Mouse (Mus musculus) megakaryocyte-erythroid progenitor cell, adult 5-6 weeks (primary cell): Measurements from ENCODE around the gene Gucy2e. TPM values are rescaled to one million over a fixed set of nuclear protein-coding genes. Genes with fewer than 3 reads are reported as not detected.

Experiments used
- ATAC-seq: replicated peaks from 2 replicates; pipeline ENCODE4 v1.8.0; 2016; ENCODE audit warnings: mild to moderate bottlenecking, inconsistent platforms; ENCODE audit not compliant: severe bottlenecking, poor library complexity, low FRiP score, low TSS enrichment
- total RNA-seq, 2 experiments: library from RNA; stranded (forward) in 1 of 2; stranded (reverse) in 1 of 2; fragments of 200-1000, 215-1000 nt in 1 of 2; fragments of >200 nt in 1 of 2; fragmentation: Nextera tagmentation in 1 of 2; gene quantifications; 2 replicates each; pipeline ENCODE4 v1.2.3; 2014 to 2017

Gucy2e gene
- total RNA-seq, 2 experiments from 2014 or later = not detected

DNA sequence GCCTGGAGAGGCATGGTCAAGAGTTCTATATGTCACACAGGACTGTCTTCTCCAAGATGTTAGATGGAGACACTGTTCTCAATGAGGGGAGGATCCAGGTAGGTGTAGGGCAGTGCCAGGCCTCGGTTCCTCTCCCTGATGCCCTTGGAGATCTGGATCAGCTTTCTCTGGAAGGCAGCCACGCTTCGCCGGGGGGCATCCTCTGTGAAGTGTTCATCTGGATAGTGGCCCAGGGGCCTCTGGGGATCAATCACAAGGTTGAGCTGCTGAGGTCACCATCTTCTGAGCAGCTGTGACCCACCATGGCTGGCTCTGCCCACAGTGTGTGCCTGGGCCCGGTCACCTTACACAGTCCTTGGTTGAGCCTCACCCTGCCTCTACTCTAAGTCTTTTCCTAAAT lies 51.8 kb downstream of the Gucy2e start:
- no peak for ATAC-seq

DNA sequence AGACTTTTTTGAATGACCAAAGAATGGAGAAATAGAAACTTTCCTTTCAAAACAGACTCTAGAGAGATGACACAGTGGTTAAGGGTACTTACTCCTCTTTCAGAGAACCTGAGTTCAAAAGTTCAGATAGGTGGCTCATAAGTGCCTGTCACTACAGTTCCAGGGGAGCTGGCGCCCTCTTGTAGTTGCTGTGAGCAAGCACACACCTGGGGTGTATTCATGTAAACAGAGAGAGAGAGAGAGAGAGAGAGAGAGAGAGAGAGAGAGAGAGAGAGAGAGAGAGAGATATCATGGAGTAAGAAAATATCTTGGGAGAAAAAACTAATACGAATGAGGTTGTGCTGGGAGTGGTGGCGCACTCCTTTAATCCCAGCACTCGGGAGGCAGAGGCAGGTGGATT lies 56.7 kb downstream of the Gucy2e start:
- ATAC-seq = no peak

DNA sequence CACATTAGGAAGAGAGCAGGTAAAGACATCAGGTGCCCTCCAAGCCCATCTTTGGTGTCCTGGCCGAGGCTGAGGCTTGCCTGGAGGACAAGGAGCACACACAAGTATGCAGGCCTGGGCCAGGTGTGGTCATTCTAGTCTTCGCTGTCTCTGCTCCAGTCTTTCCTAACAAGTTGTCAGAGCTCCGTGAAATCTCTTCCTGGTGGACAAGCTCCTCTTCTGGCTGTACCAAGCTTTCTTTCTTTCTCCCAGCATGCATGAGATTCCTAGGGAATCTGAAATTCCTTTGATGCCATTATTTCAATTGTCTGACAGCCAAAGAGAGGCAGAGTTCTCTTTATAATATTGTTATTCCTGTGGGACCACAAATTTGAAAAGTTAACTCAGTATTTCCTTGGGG lies 57.3 kb downstream of the Gucy2e start:
- no peak for ATAC-seq

- ATAC-seq = no peak
Measured at GRCm38 (mm10) chr11:69178525-69178924, 58.3 kb downstream of the Gucy2e start.

- no peak for ATAC-seq
Measured at GRCm38 (mm10) chr11:69174722-69175121, 62.1 kb downstream of the Gucy2e start.

DNA sequence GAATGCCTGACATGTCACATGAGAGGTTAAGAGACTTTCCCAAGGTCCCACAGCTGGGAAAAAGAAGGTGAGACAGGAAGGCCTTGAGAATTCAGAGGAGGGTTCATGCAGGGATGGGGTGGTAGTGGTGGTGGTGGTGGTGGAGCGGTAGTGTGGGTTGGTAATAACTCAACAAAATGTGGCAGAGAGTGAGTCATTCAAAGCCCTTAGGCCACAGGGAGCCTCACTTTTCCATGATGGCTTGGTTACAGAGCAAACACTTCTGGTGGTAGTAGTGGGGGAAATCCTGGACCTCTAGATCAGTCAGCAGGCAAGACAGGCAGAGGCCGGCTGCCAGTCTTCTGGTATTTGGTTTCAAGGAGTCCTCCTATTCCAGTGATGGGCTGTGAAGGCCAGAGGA lies 64.2 kb downstream of the Gucy2e start:
- no peak for ATAC-seq

- no peak for ATAC-seq
Measured at GRCm38 (mm10) chr11:69171626-69172025, 65.2 kb downstream of the Gucy2e start.

- ATAC-seq = no peak
Measured at GRCm38 (mm10) chr11:69169313-69169712, 67.5 kb downstream of the Gucy2e start.

Other genes starting within 250 kb of the Gucy2e start
- 101 and 128 TPM in 2 replicates for gene Pfas, start 228.6 kb downstream of the Gucy2e start, total RNA-seq (2014; fragmentation: Nextera tagmentation)
- gene Pfas, start 228.6 kb downstream of the Gucy2e start, total RNA-seq (2017) = 53.9 and 77.9 TPM in 2 replicates
- 40.4 and 46.7 TPM in 2 replicates for gene Ctc1, start 221.1 kb downstream of the Gucy2e start, total RNA-seq (2014; fragmentation: Nextera tagmentation)
- gene Ctc1, start 221.1 kb downstream of the Gucy2e start, total RNA-seq (2017) = 9.6 and 20.4 TPM in 2 replicates
- gene Aurkb, start 191.4 kb downstream of the Gucy2e start, total RNA-seq (2014; fragmentation: Nextera tagmentation) = 118 and 122 TPM in 2 replicates
- 60.0 and 75.0 TPM in 2 replicates for gene Aurkb, start 191.4 kb downstream of the Gucy2e start, total RNA-seq (2017)
- 0.46 and 7.0 TPM in 2 replicates for gene Borcs6, start 177.3 kb downstream of the Gucy2e start, total RNA-seq (2014; fragmentation: Nextera tagmentation)
- gene Borcs6, start 177.3 kb downstream of the Gucy2e start, total RNA-seq (2017) = 3.5 TPM in 2 replicates
- 33.8 and 51.0 TPM in 2 replicates for gene Tmem107, start 166.2 kb downstream of the Gucy2e start, total RNA-seq (2014; fragmentation: Nextera tagmentation)
- 16.2 and 33.4 TPM in 2 replicates for gene Tmem107, start 166.2 kb downstream of the Gucy2e start, total RNA-seq (2017)
- gene Vamp2, start 148.5 kb downstream of the Gucy2e start, total RNA-seq (2014; fragmentation: Nextera tagmentation) = 46.7 and 60.3 TPM in 2 replicates
- 7.5 and 15.7 TPM in 2 replicates for gene Vamp2, start 148.5 kb downstream of the Gucy2e start, total RNA-seq (2017)
- gene Per1, start 141.8 kb downstream of the Gucy2e start, total RNA-seq (2014; fragmentation: Nextera tagmentation) = 11.3 and 17.6 TPM in 2 replicates
- gene Per1, start 141.8 kb downstream of the Gucy2e start, total RNA-seq (2017) = 4.7 and 12.5 TPM in 2 replicates
- not detected in 2 replicates for gene Hes7, start 116.6 kb downstream of the Gucy2e start, total RNA-seq (2014; fragmentation: Nextera tagmentation)
- gene Hes7, start 116.6 kb downstream of the Gucy2e start, total RNA-seq (2017) = not detected in 2 replicates
- gene 9130213A22Rik, start 114.4 kb downstream of the Gucy2e start, total RNA-seq (2014; fragmentation: Nextera tagmentation) = not detected in 2 replicates
- not detected in 2 replicates for gene 9130213A22Rik, start 114.4 kb downstream of the Gucy2e start, total RNA-seq (2017)
- gene Aloxe3, start 111.1 kb downstream of the Gucy2e start, total RNA-seq (2014; fragmentation: Nextera tagmentation) = not detected in 2 replicates
- gene Aloxe3, start 111.1 kb downstream of the Gucy2e start, total RNA-seq (2017) = not detected in 2 replicates
- not detected in 2 replicates for gene Alox12b, start 80.0 kb downstream of the Gucy2e start, total RNA-seq (2014; fragmentation: Nextera tagmentation)
- gene Alox12b, start 80.0 kb downstream of the Gucy2e start, total RNA-seq (2017) = not detected in 2 replicates
- gene Alox8, start 39.2 kb downstream of the Gucy2e start, total RNA-seq (2014; fragmentation: Nextera tagmentation) = not detected in 2 replicates
- not detected in 2 replicates for gene Alox8, start 39.2 kb downstream of the Gucy2e start, total RNA-seq (2017)
- 40.0 and 56.6 TPM in 2 replicates for gene Cntrob, start 86.7 kb upstream of the Gucy2e start, total RNA-seq (2014; fragmentation: Nextera tagmentation)
- gene Cntrob, start 86.7 kb upstream of the Gucy2e start, total RNA-seq (2017) = 19.7 and 31.6 TPM in 2 replicates
- 77.9 and 81.4 TPM in 2 replicates for gene Trappc1, start 86.9 kb upstream of the Gucy2e start, total RNA-seq (2014; fragmentation: Nextera tagmentation)
- 82.4 and 97.4 TPM in 2 replicates for gene Trappc1, start 86.9 kb upstream of the Gucy2e start, total RNA-seq (2017)
- not detected in 2 replicates for gene Kcnab3, start 89.2 kb upstream of the Gucy2e start, total RNA-seq (2014; fragmentation: Nextera tagmentation)
- gene Kcnab3, start 89.2 kb upstream of the Gucy2e start, total RNA-seq (2017) = 0.38 TPM in 1 of 2 replicates, not detected in the other
- gene Rnf227, start 103.4 kb upstream of the Gucy2e start, total RNA-seq (2014; fragmentation: Nextera tagmentation) = 1.9 and 2.8 TPM in 2 replicates
- 3.3 and 5.6 TPM in 2 replicates for gene Rnf227, start 103.4 kb upstream of the Gucy2e start, total RNA-seq (2017)
- gene Chd3, start 132.4 kb upstream of the Gucy2e start, total RNA-seq (2014; fragmentation: Nextera tagmentation) = 45.7 and 57.3 TPM in 2 replicates
- gene Chd3, start 132.4 kb upstream of the Gucy2e start, total RNA-seq (2017) = 21.0 and 49.2 TPM in 2 replicates
- 161 and 169 TPM in 2 replicates for gene Naa38, start 158.5 kb upstream of the Gucy2e start, total RNA-seq (2014; fragmentation: Nextera tagmentation)
- gene Naa38, start 158.5 kb upstream of the Gucy2e start, total RNA-seq (2017) = 156 and 170 TPM in 2 replicates
- gene Cyb5d1, start 158.6 kb upstream of the Gucy2e start, total RNA-seq (2014; fragmentation: Nextera tagmentation) = 16.2 and 20.9 TPM in 2 replicates
- 36.7 and 41.7 TPM in 2 replicates for gene Cyb5d1, start 158.6 kb upstream of the Gucy2e start, total RNA-seq (2017)
- 0.37 TPM in 1 of 2 replicates, not detected in the other for gene Tmem88, start 161.2 kb upstream of the Gucy2e start, total RNA-seq (2014; fragmentation: Nextera tagmentation)
- not detected in 2 replicates for gene Tmem88, start 161.2 kb upstream of the Gucy2e start, total RNA-seq (2017)
- gene Kdm6b, start 176.6 kb upstream of the Gucy2e start, total RNA-seq (2014; fragmentation: Nextera tagmentation) = 19.3 and 22.1 TPM in 2 replicates
- gene Kdm6b, start 176.6 kb upstream of the Gucy2e start, total RNA-seq (2017) = 1.6 and 2.7 TPM in 2 replicates